Mouse (Mus musculus) liver, embryonic 16.5 days (tissue): ENCODE data around the gene Rplp2. TPM values are rescaled to one million over a fixed set of nuclear protein-coding genes. Genes with fewer than 3 reads are reported as not detected.

Source experiments
- ATAC-seq: fragments of 200-750 bp; cut with Nextera tagmentation; 2 replicates; pipeline ENCODE4 v1.8.0; 2017; ENCODE audit warnings: low read depth, mild to moderate bottlenecking, moderate number of reproducible peaks, moderate library complexity
- H3K27ac ChIP-seq: fragments of 300-500 bp; sonication (generic); 2 replicates; pipeline ENCODE4 v1.5.1; 2014; ENCODE audit warnings: mild to moderate bottlenecking, low read length
- H3K27me3 ChIP-seq: fragments of 300-500 bp; sonication (generic); 2 replicates; pipeline ENCODE4 v1.6.1; 2014; ENCODE audit warnings: low read depth, low read length, mixed read lengths; ENCODE audit not compliant: control insufficient read depth, insufficient read depth
- H3K36me3 ChIP-seq: fragments of 300-500 bp; sonication (generic); 2 replicates; pipeline ENCODE4 v1.6.1; 2014; ENCODE audit warnings: mild to moderate bottlenecking; ENCODE audit not compliant: control insufficient read depth, insufficient read depth
- H3K4me1 ChIP-seq: fragments of 300-500 bp; sonication (generic); 2 replicates; pipeline ENCODE4 v1.6.1; 2014; ENCODE audit warnings: low read depth, low read length, mixed read lengths; ENCODE audit not compliant: control insufficient read depth
- H3K4me2 ChIP-seq: fragments of 300-500 bp; sonication (generic); 2 replicates; pipeline ENCODE4 v1.6.1; 2014; ENCODE audit warnings: low read depth, low read length, mixed read lengths
- H3K4me3 ChIP-seq: fragments of 300-500 bp; sonication (generic); 2 replicates; pipeline ENCODE4 v1.5.1; 2014; ENCODE audit warnings: low read depth, mild to moderate bottlenecking, low read length
- H3K9ac ChIP-seq: fragments of 300-500 bp; sonication (generic); 2 replicates; pipeline ENCODE4 v1.6.1; 2014; ENCODE audit warnings: low read depth, low read length
- H3K9me3 ChIP-seq: fragments of 300-500 bp; sonication (generic); replicated peaks from 2 replicates; pipeline ENCODE4 v1.6.1; 2016; ENCODE audit warnings: low read length; ENCODE audit not compliant: control insufficient read depth
- WGBS: fragments of 180-500 bp; shearing (Covaris S2); extraction: QIAGEN DNeasy Blood & Tissue Kit; methylation state at CpG from one replicate; pipeline ENCODE4 v1.1.7; 2014; ENCODE audit not compliant: insufficient replicate concordance; 5-methylcytosine and 5-hydroxymethylcytosine counted together
- polyA plus RNA-seq: library from polyadenylated mRNA; unstranded; fragments of >200 nt; fragmentation: Nextera tagmentation; extraction: Ambion mirVana; gene quantifications from 2 replicates; pipeline ENCODE4 v1.2.1, GENCODE M21; 2015

Gene Rplp2
- polyA plus RNA-seq, 1 experiment from 2014 or later: 644 TPM

DNA sequence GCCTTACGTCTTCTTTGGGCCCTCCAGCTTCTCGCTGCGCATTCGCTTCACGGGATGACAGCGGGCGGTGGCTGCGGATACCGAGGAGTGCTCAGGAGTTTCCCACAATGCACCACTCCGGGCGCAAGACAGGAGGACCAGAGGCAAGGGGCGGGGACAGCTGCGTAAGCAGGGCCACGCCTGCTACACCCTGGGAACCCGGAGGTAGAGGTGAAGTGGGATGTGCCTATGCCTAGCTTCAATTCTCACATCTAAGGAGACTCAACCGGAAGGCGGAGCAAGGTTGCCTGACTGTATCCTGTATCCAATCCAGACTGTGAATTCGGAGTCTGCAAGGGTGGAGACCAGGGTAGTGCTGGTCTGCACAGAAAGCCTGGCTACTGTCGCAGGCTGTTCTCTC is 17.9 kb upstream of the Rplp2 start, which contains the start of gene Cend1:
Gene Cend1 (minus strand): TSS at position 182 of the 400 bp plus-strand sequence.
- peak; percentile 58 for ATAC-seq
- Histone ChIP-seq H3K27ac (no peak within 1 kb of the TSS), H3K9me3 (no peaks in the 10 kb centered on the region), H3K36me3 (peaks cover 4% of the 10 kb centered on the region; the same call in 1 of the 2 replicates), H3K4me3 (no peak within 1 kb of the TSS), H3K4me2 (no peak within 1 kb of the TSS), H3K27me3 (no peaks in the 10 kb centered on the region), H3K9ac (no peak within 1 kb of the TSS), H3K4me1 (peaks cover 19% of the 10 kb centered on the region)
- 14% methylated on average over 19 of the region's 19 CpGs for WGBS

DNA sequence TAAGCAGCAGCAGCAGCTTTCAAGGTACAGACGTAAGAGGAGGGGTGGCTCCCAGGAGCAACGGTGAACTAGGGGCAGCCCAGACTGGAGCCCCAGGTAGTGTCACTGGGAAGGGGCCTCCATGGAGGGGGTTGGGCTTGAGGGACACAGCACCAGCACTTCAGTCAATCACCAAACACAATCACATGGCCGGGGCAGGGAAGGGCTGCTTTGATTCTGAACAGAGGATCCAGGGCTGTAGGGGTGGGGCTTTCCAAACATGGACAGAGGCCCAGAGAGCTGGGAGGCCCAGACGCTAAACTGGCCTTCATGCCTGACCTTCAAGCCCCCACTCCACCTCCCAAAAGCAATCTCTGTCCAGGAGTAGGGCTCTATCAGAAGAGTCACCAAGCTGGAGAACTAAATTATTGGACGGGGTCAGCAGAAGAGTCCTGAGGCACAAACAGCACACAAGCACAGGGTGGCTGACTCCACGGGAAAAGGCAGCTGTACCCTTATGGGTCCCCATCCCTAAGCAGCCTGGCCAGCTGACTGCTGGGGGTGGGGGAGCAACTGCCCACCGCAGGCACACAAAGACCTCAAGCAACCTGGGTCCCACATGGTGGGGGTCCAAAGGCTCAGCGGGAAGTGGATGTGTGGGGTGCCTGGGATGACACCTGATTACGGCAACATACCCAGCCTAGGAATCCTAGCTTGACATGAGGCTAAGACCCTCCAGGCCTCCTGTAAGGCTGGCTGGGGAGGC is 17.2 kb upstream of the Rplp2 start:
- Histone ChIP-seq H3K27ac (no peak overlapping the region), H3K36me3 (peaks cover 4% of the 10 kb centered on the region; the same call in 1 of the 2 replicates), H3K27me3 (no peaks in the 10 kb centered on the region), H3K4me3 (no peak overlapping the region), H3K9ac (no peak overlapping the region), H3K4me1 (peaks cover 26% of the 10 kb centered on the region), H3K9me3 (no peaks in the 10 kb centered on the region), H3K4me2 (no peak overlapping the region)
- WGBS: 60% methylated on average over 9 of the region's 9 CpGs
- no peak for ATAC-seq

DNA sequence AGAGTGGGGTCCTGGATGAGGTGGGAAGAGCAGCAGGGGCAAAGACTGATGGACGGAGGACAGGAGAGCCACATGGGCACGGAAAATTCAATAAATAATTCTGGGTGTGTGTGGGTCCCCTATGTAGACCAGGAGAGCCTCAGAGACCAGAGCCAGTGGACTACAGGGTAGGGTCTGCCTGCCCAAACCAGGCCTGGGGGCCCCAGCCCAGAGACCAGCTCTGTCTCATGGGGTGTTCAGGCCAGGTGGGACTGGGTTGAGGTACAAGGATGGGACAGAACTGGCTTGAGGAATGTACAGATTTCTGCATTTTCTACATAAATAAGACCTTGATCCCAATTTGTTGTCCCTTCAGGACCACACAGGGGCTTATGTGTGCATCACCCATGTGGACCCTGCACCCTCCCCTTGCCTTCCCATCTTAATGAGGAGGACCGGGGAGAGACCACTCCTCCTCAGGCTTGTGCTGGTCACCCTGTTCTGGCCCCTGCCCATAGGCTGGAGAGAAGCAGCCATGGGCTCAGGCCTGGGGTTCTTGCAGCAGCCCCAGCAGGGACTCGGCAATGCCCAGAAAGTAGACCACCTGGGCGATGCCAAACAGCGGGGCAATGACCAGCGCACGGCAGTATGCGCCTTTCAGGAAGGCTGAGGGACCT is 16.5 kb upstream of the Rplp2 start:
- H3K4me3 ChIP-seq: no peak overlapping the region
- no peaks in the 10 kb centered on the region for H3K27me3 ChIP-seq
- peaks cover 32% of the 10 kb centered on the region for H3K4me1 ChIP-seq
- H3K9me3 ChIP-seq: no peaks in the 10 kb centered on the region
- peaks cover 4% of the 10 kb centered on the region; the same call in 1 of the 2 replicates for H3K36me3 ChIP-seq
- no peak for ATAC-seq
- no peak overlapping the region for H3K9ac ChIP-seq
- no peak overlapping the region for H3K4me2 ChIP-seq
- H3K27ac ChIP-seq: no peak overlapping the region
- 90% methylated on average over 9 of the region's 9 CpGs for WGBS

DNA sequence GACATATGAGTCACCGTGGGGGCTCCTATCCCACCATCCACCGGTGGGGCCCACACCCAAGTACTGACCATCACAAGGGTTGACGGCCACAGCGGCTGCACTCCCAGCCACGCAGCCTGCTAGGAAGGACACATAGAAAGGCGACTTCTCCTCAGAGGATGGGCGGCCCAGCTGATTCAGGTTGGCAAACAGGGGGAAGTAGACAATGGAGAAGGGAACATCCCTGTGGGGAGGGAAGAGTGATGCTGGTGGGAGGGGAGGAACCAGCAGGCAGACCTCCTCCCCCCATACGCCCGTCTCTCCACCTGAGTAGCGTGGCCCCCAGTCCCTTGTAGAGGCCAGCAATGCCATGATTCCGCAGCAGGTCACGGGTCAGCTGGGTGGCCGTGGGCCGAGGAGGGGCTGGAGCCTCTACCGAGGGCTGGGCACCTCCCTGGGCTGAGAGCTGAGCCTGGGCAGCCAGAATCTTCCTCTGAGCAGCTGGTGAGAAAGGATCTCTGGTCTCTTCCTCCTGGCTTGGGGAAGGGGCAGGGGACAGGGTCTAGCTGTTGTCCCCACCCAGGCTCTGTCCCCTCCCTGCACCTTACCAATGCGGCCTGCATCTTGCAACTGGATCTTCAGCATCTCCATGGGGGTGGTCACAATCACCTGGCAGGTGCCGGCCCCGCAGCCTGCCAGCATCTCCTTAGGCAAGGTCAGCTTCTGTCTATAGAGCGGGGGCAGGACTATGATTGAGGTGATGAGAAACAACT is 15.6 kb upstream of the Rplp2 start:
- no peaks in the 10 kb centered on the region for H3K27me3 ChIP-seq
- ATAC-seq: no peak
- H3K27ac ChIP-seq: no peak overlapping the region
- no peak overlapping the region for H3K9ac ChIP-seq
- H3K4me2 ChIP-seq: no peak overlapping the region
- no peaks in the 10 kb centered on the region for H3K9me3 ChIP-seq
- no peak overlapping the region for H3K4me3 ChIP-seq
- peaks cover 4% of the 10 kb centered on the region; the same call in 1 of the 2 replicates for H3K36me3 ChIP-seq
- peaks cover 40% of the 10 kb centered on the region for H3K4me1 ChIP-seq
- 82% methylated on average over 19 of the region's 19 CpGs for WGBS

DNA sequence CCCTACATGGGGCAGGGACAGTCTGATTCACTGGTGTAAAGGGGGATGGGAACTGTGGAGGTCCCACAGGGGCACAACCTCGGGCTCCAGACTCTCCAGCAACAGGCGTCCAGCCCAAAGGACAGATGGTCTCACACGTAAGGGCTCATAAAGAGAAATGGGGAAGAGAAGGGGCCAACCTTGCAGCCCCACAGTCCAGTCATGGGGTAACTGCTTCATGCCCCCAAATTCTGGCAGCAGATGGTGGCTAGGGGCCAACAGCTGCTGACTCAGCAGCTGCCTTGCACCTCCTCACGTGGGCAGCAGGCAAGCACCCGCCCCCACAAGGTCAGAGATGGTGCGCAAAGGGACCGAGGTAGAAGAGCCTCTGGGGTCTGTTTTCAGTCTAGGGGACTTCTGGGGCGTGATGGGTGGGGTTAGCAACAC is 15.0 kb upstream of the Rplp2 start:
- no peaks in the 10 kb centered on the region for H3K27me3 ChIP-seq
- 64% methylated on average over 8 of the region's 8 CpGs for WGBS
- no peak overlapping the region for H3K9ac ChIP-seq
- no peak overlapping the region for H3K4me3 ChIP-seq
- no peak overlapping the region for H3K4me2 ChIP-seq
- ATAC-seq: no peak
- H3K36me3 ChIP-seq: peaks cover 4% of the 10 kb centered on the region; the same call in 1 of the 2 replicates
- peaks cover 40% of the 10 kb centered on the region for H3K4me1 ChIP-seq
- no peaks in the 10 kb centered on the region for H3K9me3 ChIP-seq
- no peak overlapping the region for H3K27ac ChIP-seq

DNA sequence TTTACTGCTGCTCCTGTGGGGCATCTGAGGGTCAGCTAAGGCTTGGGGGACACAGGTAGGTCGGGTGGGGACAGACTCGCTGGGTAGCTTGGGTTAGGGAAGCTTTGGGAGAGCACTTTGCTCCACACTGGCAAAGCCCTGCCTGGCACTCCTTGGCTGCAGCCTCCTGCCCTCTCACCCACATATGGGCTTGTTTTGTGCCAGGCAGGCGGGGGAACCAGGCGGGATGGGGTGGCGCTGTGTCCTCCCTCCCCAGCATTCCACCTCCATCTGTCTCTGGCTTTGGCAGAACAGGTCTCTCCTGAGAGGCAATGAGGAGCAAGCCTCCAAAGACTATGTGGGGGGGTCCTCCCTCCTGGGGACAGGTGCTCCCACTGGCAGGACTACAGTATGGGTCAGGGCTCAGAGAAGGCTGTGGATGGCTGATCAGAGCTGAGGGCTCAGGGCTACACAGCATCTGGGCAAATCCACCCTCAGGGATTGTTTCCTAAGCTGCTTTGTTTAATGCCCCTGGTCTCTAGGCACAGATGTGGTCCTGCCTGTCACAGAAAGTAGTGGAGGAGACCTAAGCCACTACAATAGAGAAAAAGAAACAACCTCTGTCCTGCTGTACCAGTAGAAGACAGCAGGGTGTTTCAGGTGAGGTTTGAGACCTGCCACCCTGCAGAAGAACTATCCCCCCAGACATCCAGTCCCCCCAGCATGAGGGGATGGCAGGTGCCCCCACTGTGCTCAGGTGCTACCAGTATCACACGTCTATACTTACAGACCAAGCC is 14.2 kb upstream of the Rplp2 start:
- H3K9ac ChIP-seq: no peak overlapping the region
- H3K4me1 ChIP-seq: peaks cover 47% of the 10 kb centered on the region
- no peak for ATAC-seq
- H3K36me3 ChIP-seq: peaks cover 4% of the 10 kb centered on the region; the same call in 1 of the 2 replicates
- H3K27ac ChIP-seq: no peak overlapping the region
- no peak overlapping the region for H3K4me2 ChIP-seq
- H3K9me3 ChIP-seq: no peaks in the 10 kb centered on the region
- H3K27me3 ChIP-seq: no peaks in the 10 kb centered on the region
- 83% methylated on average over 6 of the region's 6 CpGs for WGBS
- H3K4me3 ChIP-seq: no peak overlapping the region

DNA sequence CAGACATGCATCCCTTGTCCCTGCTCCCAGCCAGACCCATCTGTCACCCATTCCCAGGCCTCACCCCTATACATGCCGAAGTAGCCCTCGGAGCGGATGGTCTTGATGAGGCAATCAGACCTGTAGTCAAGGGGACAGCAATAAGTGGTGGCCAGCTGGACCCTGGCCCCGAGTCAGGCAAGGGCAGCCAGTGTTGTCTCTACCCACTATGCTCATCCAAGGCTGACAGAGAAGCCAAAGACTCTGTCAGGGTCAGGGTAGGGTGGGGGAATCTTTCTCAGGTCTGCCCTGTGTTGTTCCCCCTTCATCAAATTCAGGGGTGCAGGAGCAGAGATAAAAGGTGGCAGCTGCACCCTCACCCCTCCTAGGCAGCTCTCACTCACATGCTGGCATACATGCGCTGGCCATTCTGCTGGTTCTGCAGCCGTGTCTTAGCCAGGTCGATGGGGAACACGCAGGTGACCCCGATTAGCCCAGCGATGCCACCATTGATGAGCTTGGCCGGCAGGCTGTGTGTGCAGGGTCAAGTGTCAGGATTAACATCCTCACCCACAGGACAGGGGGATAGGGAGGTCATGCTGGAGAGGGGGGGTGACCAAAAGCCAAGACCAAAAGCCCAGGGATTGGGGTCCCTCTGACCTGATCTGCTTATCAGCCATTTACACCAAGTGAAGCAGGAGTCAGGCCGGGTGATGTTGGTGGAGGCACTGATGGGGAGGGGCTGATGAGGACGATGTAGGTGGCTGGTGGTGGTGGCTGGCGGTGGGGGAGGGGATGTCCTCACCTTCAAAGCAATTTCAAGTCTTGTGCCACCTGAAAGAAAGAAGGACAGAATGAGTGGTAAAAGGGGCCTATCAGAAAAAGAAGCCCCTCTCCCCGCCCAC is 13.4 kb upstream of the Rplp2 start:
- no peak for ATAC-seq
- peaks cover 47% of the 10 kb centered on the region for H3K4me1 ChIP-seq
- H3K4me3 ChIP-seq: peak overlapping the region; percentile 1; the same call in 1 of the 2 replicates
- H3K9me3 ChIP-seq: no peaks in the 10 kb centered on the region
- no peaks in the 10 kb centered on the region for H3K27me3 ChIP-seq
- H3K9ac ChIP-seq: no peak overlapping the region
- 76% methylated on average over 15 of the region's 15 CpGs for WGBS
- H3K36me3 ChIP-seq: peaks cover 6% of the 10 kb centered on the region
- peak overlapping the region; percentile 82 for H3K4me2 ChIP-seq
- H3K27ac ChIP-seq: no peak overlapping the region

DNA sequence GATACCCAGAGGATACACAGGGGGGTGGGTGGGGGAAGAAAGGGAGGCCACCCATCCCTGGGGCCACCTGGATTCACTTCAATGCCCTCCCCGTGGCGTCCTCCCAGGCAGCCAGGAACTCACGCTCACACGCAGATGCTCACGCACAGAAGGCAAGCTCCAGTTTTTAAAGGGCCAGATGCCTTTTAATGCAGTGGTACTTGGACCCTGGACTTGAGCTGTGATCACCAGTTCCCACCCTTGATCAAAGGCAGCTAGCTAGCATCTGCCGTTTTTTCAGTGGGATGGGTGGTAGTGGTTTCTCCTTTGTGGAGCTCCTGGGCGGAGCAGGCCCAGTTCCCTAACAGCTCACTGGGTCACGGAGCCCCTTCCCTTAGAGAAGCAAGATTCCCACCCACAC is 12.7 kb upstream of the Rplp2 start:
- no peak overlapping the region; the same call in 1 of the 2 replicates for H3K27ac ChIP-seq
- H3K27me3 ChIP-seq: no peaks in the 10 kb centered on the region
- 34% methylated on average over 8 of the region's 8 CpGs for WGBS
- ATAC-seq: no peak
- peak overlapping the region; percentile 82 for H3K4me2 ChIP-seq
- peaks cover 45% of the 10 kb centered on the region for H3K4me1 ChIP-seq
- peak overlapping the region; percentile 63 for H3K9ac ChIP-seq
- H3K36me3 ChIP-seq: peaks cover 13% of the 10 kb centered on the region
- H3K4me3 ChIP-seq: peak overlapping the region; percentile 60
- no peaks in the 10 kb centered on the region for H3K9me3 ChIP-seq
